Mouse (Mus musculus) Patski (cell line): ENCODE data around the gene Mcl1. TPM values are rescaled to one million over a fixed set of nuclear protein-coding genes. Genes with fewer than 3 reads are reported as not detected.

Source experiments
- ATAC-seq: fragments of 100-300 bp; one replicate; pipeline ENCODE4 v1.8.0; 2021
- CTCF ChIA-PET: fragments of 350-600 bp; sonication (Branson Sonifier 250); formaldehyde crosslinking; loops from one replicate; lab custom pipeline; 2022; ENCODE audit warnings: inconsistent platforms; lab: Charles Lee
- POLR2A ChIA-PET: fragments of 350-600 bp; sonication (Branson Sonifier 250); formaldehyde crosslinking; loops from one replicate; lab custom pipeline; 2022; ENCODE audit warnings: antibody characterized with exemption, inconsistent platforms; lab: Charles Lee
- DNase-seq: peaks from one replicate; pipeline ENCODE4 v3.0.0-alpha.2; 2011; ENCODE audit warnings: low read depth, low spot score
- H3K27me3 ChIP-seq: fragments of 371-371 bp; one replicate; pipeline ENCODE4 v1.5.1; 2021
- CTCF ChIP-seq: fragments of 100-300 bp; IDR thresholded peaks from one replicate; pipeline ENCODE4 v1.5.1; 2021
- in situ Hi-C: fragments of 300-500 bp; cut with MboI; formaldehyde crosslinking; loops from 3 replicates; pipeline ENCODE4 v1.11.1; 2018; ENCODE audit warnings: low pct_unique_long_range_greater_than_20kb, mixed read lengths
- polyA plus RNA-seq: library from polyadenylated mRNA; unstranded; gene quantifications from one replicate; pipeline ENCODE4 v1.2.3, GENCODE M21; 2021

Gene Mcl1
- polyA plus RNA-seq, 1 experiment from 2014 or later, result 169 TPM

GRCm38 (mm10) chr3:95672461-95672860 lies 13.9 kb downstream of the Mcl1 start:
- in situ Hi-C loops, result no loop called here
- DNase-seq (no peak), ATAC-seq (no peak)
- ChIA-PET POLR2A (interaction anchor here (0.6 to 8.9 kb wide), 2 partner anchors 10 to 154 kb away, joined by 6 to 109 read pairs; partner anchors contain the start of gene Mcl1), CTCF (interaction anchor here (1.0 to 1.4 kb wide), 3 partner anchors 8 to 40 kb away, joined by 3 to 5 read pairs (median 3); no protein-coding TSS in a partner anchor)
- TF ChIP-seq CTCF, result no peak
- no peaks in the 10 kb centered on the region for H3K27me3 ChIP-seq

- in situ Hi-C loops, result no loop called here
- CTCF ChIA-PET, result interaction anchor here (1.0 to 1.4 kb wide), 4 partner anchors 9 to 41 kb away, joined by 3 to 5 read pairs (median 3); no protein-coding TSS in a partner anchor
- no peaks in the 10 kb centered on the region for H3K27me3 ChIP-seq
- no peak for TF ChIP-seq CTCF
- POLR2A ChIA-PET, result interaction anchor here (0.9 to 8.9 kb wide), 2 partner anchors 10 to 15 kb away, joined by 3 to 109 read pairs; partner anchors contain the start of genes Adamtsl4 and Mcl1
- DNase-seq, result no peak
- no peak for ATAC-seq
Observed at GRCm38 (mm10) chr3:95672861-95673706, 14.5 kb downstream of the Mcl1 start.

- in situ Hi-C loops, result no loop called here
- no peak for TF ChIP-seq CTCF
- ATAC-seq (no peak), DNase-seq (no peak)
- no peaks in the 10 kb centered on the region for H3K27me3 ChIP-seq
- POLR2A ChIA-PET, result interaction anchor here (0.9 to 8.9 kb wide), 2 partner anchors 11 to 14 kb away, joined by 3 to 109 read pairs; partner anchors contain the start of genes Adamtsl4 and Mcl1
- CTCF ChIA-PET, result interaction anchor here (1.0 to 1.4 kb wide), 3 partner anchors 12 to 41 kb away, joined by 3 to 5 read pairs (median 3); no protein-coding TSS in a partner anchor
Observed at GRCm38 (mm10) chr3:95673707-95674211, 15.2 kb downstream of the Mcl1 start.

GRCm38 (mm10) chr3:95674236-95674635 lies 15.6 kb downstream of the Mcl1 start:
- no peak for DNase-seq
- TF ChIP-seq CTCF, result no peak
- in situ Hi-C loops, result no loop called here
- ATAC-seq, result no peak
- H3K27me3 ChIP-seq, result no peaks in the 10 kb centered on the region
- ChIA-PET CTCF (interaction anchor here (1.5 to 5.0 kb wide), 4 partner anchors 10 to 41 kb away, joined by 4 to 58 read pairs (median 35); partner anchors contain the start of gene Adamtsl4), POLR2A (interaction anchor here (8.9 kb wide), 1 partner anchor 11 kb away, joined by 109 read pairs; the partner anchor contains the start of gene Mcl1)

- no peak for TF ChIP-seq CTCF
- in situ Hi-C loops, result no loop called here
- no peak for DNase-seq
- H3K27me3 ChIP-seq, result no peaks in the 10 kb centered on the region
- CTCF ChIA-PET, result interaction anchor here (0.9 to 5.0 kb wide), 15 partner anchors 11 to 157 kb away, joined by 3 to 58 read pairs (median 5); partner anchors contain the start of genes Adamtsl4, Ecm1 and Ensa
- POLR2A ChIA-PET, result interaction anchor here (1.2 to 8.9 kb wide), 3 partner anchors 12 to 50 kb away, joined by 5 to 109 read pairs (median 8); partner anchors contain the start of genes Adamtsl4, Ensa and Mcl1
- ATAC-seq, result no peak
Observed at GRCm38 (mm10) chr3:95674812-95675211, 16.2 kb downstream of the Mcl1 start.

- CTCF ChIA-PET, result interaction anchor here (0.8 to 5.0 kb wide), 24 partner anchors 8 to 183 kb away, joined by 3 to 58 read pairs (median 4); partner anchors contain the start of genes Adamtsl4, Ecm1 and Ensa
- ATAC-seq (peak; percentile 69), DNase-seq (peak; percentile 98)
- no peak for TF ChIP-seq CTCF
- POLR2A ChIA-PET, result interaction anchor here (1.2 to 8.9 kb wide), 5 partner anchors 10 to 51 kb away, joined by 5 to 109 read pairs (median 7); partner anchors contain the start of genes Adamtsl4, Ensa and Mcl1
- no peaks in the 10 kb centered on the region for H3K27me3 ChIP-seq
- in situ Hi-C loops, result no loop called here
Observed at GRCm38 (mm10) chr3:95675301-95676092, 16.9 kb downstream of the Mcl1 start.

GRCm38 (mm10) chr3:95676745-95677419 lies 18.3 kb downstream of the Mcl1 start:
- TF ChIP-seq CTCF, result no peak
- ChIA-PET POLR2A (interaction anchor here (0.7 to 8.9 kb wide), 4 partner anchors 9 to 17 kb away, joined by 3 to 109 read pairs (median 8); partner anchors contain the start of genes Adamtsl4 and Mcl1), CTCF (interaction anchor here (0.8 to 5.0 kb wide), 21 partner anchors 9 to 159 kb away, joined by 3 to 58 read pairs (median 6); partner anchors contain the start of gene Adamtsl4)
- in situ Hi-C loops, result no loop called here
- ATAC-seq (no peak), DNase-seq (no peak)
- no peaks in the 10 kb centered on the region for H3K27me3 ChIP-seq

GRCm38 (mm10) chr3:95677420-95678090 lies 19.0 kb downstream of the Mcl1 start:
- CTCF ChIA-PET, result interaction anchor here (0.7 to 5.0 kb wide), 12 partner anchors 10 to 159 kb away, joined by 3 to 58 read pairs (median 10); partner anchors contain the start of gene Adamtsl4

More at GRCm38 (mm10) chr3:95677420-95678090, 19.0 kb downstream of the Mcl1 start:
- H3K27me3 ChIP-seq, result no peaks in the 10 kb centered on the region
- in situ Hi-C loops, result no loop called here
- DNase-seq (no peak), ATAC-seq (no peak)
- POLR2A ChIA-PET, result interaction anchor here (0.7 to 8.9 kb wide), 4 partner anchors 8 to 17 kb away, joined by 3 to 109 read pairs (median 5); partner anchors contain the start of gene Mcl1
- TF ChIP-seq CTCF, result no peak
